Comparison of ENCODE assay signal across 21 mouse cellular contexts in genomic region chr5:117909524-117909923, GRCm38 (mm10).
A peak's percentile ranks its signal among the peaks of the same experiment; 100 is the strongest.
DNase-seq lines count a peak whose midpoint lies in the region; ATAC-seq and TF ChIP-seq lines count a peak whose summit lies in the region.
"Had no signal": no experiment of that assay in that cellular context is flagged by ENCODE, and none has a peak within 500 bp of the region (broad histone marks: within the 10 kb centered on the region; RNA-seq: fewer than 3 reads in every experiment).

No protein-coding gene starts in this region.

- no peak overlapping the region for H3K27ac ChIP-seq in kidney, embryonic 14.5 days (ENCODE audit: low read depth, low read length)
- H3K27ac ChIP-seq in kidney, postnatal 0 days = no peak overlapping the region
- no peak overlapping the region for H3K27ac ChIP-seq in intestine, embryonic 16.5 days (ENCODE audit: low read length)
- H3K27ac ChIP-seq in liver, postnatal 0 days (ENCODE audit: low read depth) = no peak overlapping the region
- H3K27ac ChIP-seq: forebrain, embryonic 10.5 days; forebrain, embryonic 13.5 days; gastrocnemius, adult 2 months; hindbrain, embryonic 12.5 days; hindbrain, embryonic 15.5 days had no signal

- DNase-seq in kidney, postnatal 4 days = no peak
- peak; percentile 78 for DNase-seq in kidney, postnatal 0 days (ENCODE audit: low spot score)
- DNase-seq in kidney, postnatal 25 days = no peak
- DNase-seq in liver, postnatal 0 days = no peak
- DNase-seq: adrenal gland, adult 8-10 months; adrenal gland, postnatal 25 days; cerebellum, adult 11-12 months; cerebellum, adult 8-10 months; cerebellum, postnatal 14 days; gastrocnemius, adult 2 months; gastrocnemius, postnatal 14 days; heart, adult 11 months had no signal

- WGBS in kidney, embryonic 14.5 days = 39% methylated on average over 4 of the region's 4 CpGs
- 36% methylated on average over 4 of the region's 4 CpGs for WGBS in kidney, postnatal 0 days
- 43% methylated on average over 4 of the region's 4 CpGs for WGBS in intestine, embryonic 16.5 days
- 54% methylated on average over 4 of the region's 4 CpGs for WGBS in liver, postnatal 0 days (ENCODE audit: insufficient replicate concordance)

- H3K9me3 ChIP-seq in kidney, embryonic 14.5 days (ENCODE audit: control insufficient read depth, low read length) = no peaks in the 10 kb centered on the region
- H3K9me3 ChIP-seq in kidney, postnatal 0 days (replicated peaks; ENCODE audit: low read length) = no peaks in the 10 kb centered on the region
- H3K9me3 ChIP-seq in intestine, embryonic 16.5 days (ENCODE audit: control insufficient read depth, low read length) = no peaks in the 10 kb centered on the region
- no peaks in the 10 kb centered on the region for H3K9me3 ChIP-seq in liver, postnatal 0 days (ENCODE audit: low read length)
- H3K9me3 ChIP-seq: forebrain, embryonic 10.5 days; forebrain, embryonic 13.5 days; hindbrain, embryonic 12.5 days; hindbrain, embryonic 15.5 days had no signal

- H3K27me3 ChIP-seq in kidney, embryonic 14.5 days (ENCODE audit: control insufficient read depth, insufficient read depth, low read length) = no peaks in the 10 kb centered on the region
- no peaks in the 10 kb centered on the region for H3K27me3 ChIP-seq in kidney, postnatal 0 days (ENCODE audit: insufficient read depth, low read length)
- no peaks in the 10 kb centered on the region for H3K27me3 ChIP-seq in intestine, embryonic 16.5 days (replicated peaks; ENCODE audit: control insufficient read depth, insufficient read depth, low read length)
- no peaks in the 10 kb centered on the region for H3K27me3 ChIP-seq in liver, postnatal 0 days (ENCODE audit: insufficient read depth, low read length)
- H3K27me3 ChIP-seq: forebrain, embryonic 13.5 days; hindbrain, embryonic 12.5 days; hindbrain, embryonic 15.5 days had no signal

- no peak overlapping the region for H3K4me3 ChIP-seq in kidney, embryonic 14.5 days (ENCODE audit: low read length)
- H3K4me3 ChIP-seq in kidney, postnatal 0 days (replicated peaks; ENCODE audit: low read depth, low read length) = no peak overlapping the region
- peak overlapping the region; percentile 2; the same call in 1 of the 2 replicates for H3K4me3 ChIP-seq in intestine, embryonic 16.5 days (ENCODE audit: low read length)
- no peak overlapping the region for H3K4me3 ChIP-seq in liver, postnatal 0 days (ENCODE audit: low read depth, low read length)
- H3K4me3 ChIP-seq: forebrain, embryonic 10.5 days; forebrain, embryonic 13.5 days; gastrocnemius, adult 2 months; hindbrain, embryonic 12.5 days; hindbrain, embryonic 15.5 days had no signal

- no peak overlapping the region for H3K9ac ChIP-seq in kidney, embryonic 14.5 days (ENCODE audit: low read depth, low read length)
- H3K9ac ChIP-seq in kidney, postnatal 0 days (ENCODE audit: low read depth, low read length) = no peak overlapping the region
- H3K9ac ChIP-seq in intestine, embryonic 16.5 days (ENCODE audit: low read depth, low read length) = no peak overlapping the region
- H3K9ac ChIP-seq in liver, postnatal 0 days (replicated peaks) = no peak overlapping the region
- H3K9ac ChIP-seq: forebrain, embryonic 13.5 days; hindbrain, embryonic 12.5 days; hindbrain, embryonic 15.5 days had no signal

- H3K36me3 ChIP-seq in kidney, embryonic 14.5 days (ENCODE audit: control insufficient read depth, insufficient read depth, low read length) = no peaks in the 10 kb centered on the region
- H3K36me3 ChIP-seq in kidney, postnatal 0 days (ENCODE audit: insufficient read depth, low read length) = no peaks in the 10 kb centered on the region
- H3K36me3 ChIP-seq in intestine, embryonic 16.5 days (ENCODE audit: control insufficient read depth, insufficient read depth, low read length) = no peaks in the 10 kb centered on the region
- no peaks in the 10 kb centered on the region for H3K36me3 ChIP-seq in liver, postnatal 0 days (replicated peaks; ENCODE audit: insufficient read depth, low read length)
- H3K36me3 ChIP-seq: forebrain, embryonic 10.5 days; hindbrain, embryonic 12.5 days; hindbrain, embryonic 15.5 days had no signal

- no peak for TF ChIP-seq EP300 in liver, postnatal 0 days (IDR thresholded peaks at IDR 0.05; ENCODE audit: low read depth)

- no peak for TF ChIP-seq CTCF in kidney, postnatal 0 days (IDR thresholded peaks at IDR 0.05; ENCODE audit: low read depth)
- TF ChIP-seq CTCF in liver, postnatal 0 days (IDR thresholded peaks at IDR 0.05; ENCODE audit: low read depth) = no peak

- peak; percentile 74 for ATAC-seq in kidney, embryonic 14.5 days (ENCODE audit: low FRiP score, low TSS enrichment)
- peak; percentile 52; the same call in 1 of the 2 replicates for ATAC-seq in kidney, postnatal 0 days (replicated peaks; ENCODE audit: low FRiP score, low read depth)
- ATAC-seq in intestine, embryonic 16.5 days = peak; percentile 78
- no peak for ATAC-seq in liver, postnatal 0 days
- ATAC-seq: activated CD4-positive, CD25-positive, alpha-beta regulatory T cell, adult 4 months; forebrain, embryonic 13.5 days; forebrain, embryonic 16.5 days had no signal

- H3K4me2 ChIP-seq in kidney, embryonic 14.5 days (replicated peaks; ENCODE audit: low read depth, low read length) = no peak overlapping the region
- no peak overlapping the region for H3K4me2 ChIP-seq in kidney, postnatal 0 days (ENCODE audit: low read length)
- peak overlapping the region; percentile 20; the same call in 1 of the 2 replicates for H3K4me2 ChIP-seq in intestine, embryonic 16.5 days (ENCODE audit: low read depth, low read length)
- H3K4me2 ChIP-seq in liver, postnatal 0 days (ENCODE audit: low read depth, low read length) = no peak overlapping the region
- H3K4me2 ChIP-seq: forebrain, embryonic 13.5 days; heart, embryonic 11.5 days; hindbrain, embryonic 12.5 days; hindbrain, embryonic 15.5 days had no signal

- H3K4me1 ChIP-seq in kidney, embryonic 14.5 days (ENCODE audit: control insufficient read depth, insufficient read depth, low read length) = no peaks in the 10 kb centered on the region
- H3K4me1 ChIP-seq in kidney, postnatal 0 days (replicated peaks; ENCODE audit: insufficient read depth, low read length) = no peaks in the 10 kb centered on the region
- no peaks in the 10 kb centered on the region for H3K4me1 ChIP-seq in intestine, embryonic 16.5 days (ENCODE audit: control insufficient read depth, insufficient read depth, low read length)
- no peaks in the 10 kb centered on the region for H3K4me1 ChIP-seq in liver, postnatal 0 days (ENCODE audit: insufficient read depth)
- H3K4me1 ChIP-seq: hindbrain, embryonic 15.5 days had no signal
